Mouse (Mus musculus): ENCODE measurements around the gene Rhox2a.
"Not testable (repeated sequence)": the region's sequence is repeated elsewhere in the genome, so short reads cannot be mapped to it uniquely, and the experiment has no call there.

The Rhox2a gene

GRCm38 (mm10) chrX:37244676-37245075, at the start of gene Rhox2a:
Gene Rhox2a (plus strand): TSS chrX:37244976.
- not testable (repeated sequence) for DNase-seq (ENCODE audit: low spot score in 2 of 2)

- DNase-seq (ENCODE audit: low spot score in 2 of 2), result no peak
Measured at GRCm38 (mm10) chrX:37198676-37199075, 46.1 kb upstream of the Rhox2a start.

GRCm38 (mm10) chrX:37210941-37211340, 33.8 kb upstream of the Rhox2a start, which contains the start of gene Gm9:
Gene Gm9 (minus strand): TSS chrX:37211041.
- no peak for DNase-seq (ENCODE audit: low spot score in 2 of 2)

DNA sequence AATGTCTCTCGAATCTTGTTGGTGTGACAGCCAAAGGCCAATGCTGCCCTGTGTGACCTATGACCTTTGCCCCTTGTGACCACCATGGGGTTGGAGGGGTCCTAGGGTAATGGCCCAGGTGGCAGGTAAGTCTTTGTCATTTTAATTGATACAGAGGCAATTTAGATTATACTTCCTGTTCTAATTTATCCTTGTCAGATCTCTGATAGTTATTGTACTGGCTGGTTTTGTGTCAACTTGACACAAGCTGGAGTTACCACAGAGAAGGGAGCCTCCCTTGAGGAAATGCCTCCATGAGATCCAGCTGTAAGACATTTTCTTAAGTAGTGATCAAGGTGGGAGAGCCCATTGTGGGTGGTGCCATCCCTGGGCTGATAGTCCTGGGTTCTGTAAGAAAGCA, 22.6 kb upstream of the Rhox2a start, which contains the start of gene Rhox1:
Gene Rhox1, minus strand, starts transcription at position 101 of the 400 bp plus-strand sequence.
- DNase-seq (ENCODE audit: low spot score in 2 of 2), result not testable (repeated sequence)

DNA sequence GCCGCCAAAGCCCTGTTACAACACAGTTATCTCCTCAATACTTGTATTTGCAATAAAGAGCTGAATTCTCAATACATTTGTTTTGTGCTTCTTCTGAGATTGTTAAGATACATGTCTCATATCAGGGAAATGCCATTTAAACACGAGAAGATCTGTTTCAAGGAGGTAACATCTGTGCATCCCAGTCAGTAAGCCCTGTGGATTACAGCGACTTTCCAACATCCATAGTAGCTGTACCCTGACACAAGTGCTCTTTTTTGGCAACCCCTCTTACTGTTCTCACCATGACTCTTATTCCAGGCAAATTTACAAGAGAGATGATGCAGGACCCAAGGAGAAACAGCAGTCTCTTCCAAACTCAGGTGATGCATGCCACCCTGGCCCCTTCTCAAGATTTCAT, 4.8 kb downstream of the Rhox2a start, which contains the start of gene Rhox3a:
Gene Rhox3a, plus strand, starts transcription at position 301 of the 400 bp plus-strand sequence.
- not testable (repeated sequence) for DNase-seq (ENCODE audit: low spot score in 2 of 2)

DNA sequence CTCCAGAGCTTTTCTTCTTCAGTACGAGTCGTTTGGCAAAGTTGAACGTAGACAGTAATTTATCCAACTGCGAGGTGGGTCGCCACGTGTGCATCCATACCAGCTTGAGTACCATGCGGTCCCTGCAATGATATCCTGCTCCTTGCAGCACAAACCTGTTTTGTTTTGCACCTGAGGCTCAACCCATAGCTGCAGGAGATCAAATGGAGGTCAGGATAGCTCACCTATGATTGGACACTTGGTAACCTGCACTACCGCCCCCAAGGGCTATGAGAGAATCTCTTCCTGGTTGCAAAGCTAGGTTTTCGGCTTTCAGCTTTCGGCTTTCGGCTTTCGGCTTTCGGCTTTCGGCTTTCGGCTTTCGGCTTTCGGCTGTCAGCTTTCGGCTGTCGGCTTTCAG, 20.3 kb downstream of the Rhox2a start, which contains the start of gene Rhox4a:
Gene Rhox4a, plus strand, starts transcription at position 301 of the 400 bp plus-strand sequence.
- not testable (repeated sequence) for DNase-seq (ENCODE audit: low spot score in 2 of 2)

Measured in spleen, postnatal 10 days (tissue).